Mouse (Mus musculus) ES-Bruce4 (cell line): ENCODE data around the gene Tmem132d. TPM values are rescaled to one million over a fixed set of nuclear protein-coding genes. Genes with fewer than 3 reads are reported as not detected.
A peak's percentile ranks its signal among the peaks of the same experiment; 100 is the strongest.

Experiments
- H3K27ac ChIP-seq: 2 replicates; pipeline ENCODE4 v1.5.1; 2012; ENCODE audit warnings: low read length, inconsistent platforms; ENCODE audit not compliant: insufficient read depth
- H3K27me3 ChIP-seq: 2 replicates; pipeline ENCODE4 v1.6.1; 2012; ENCODE audit warnings: mild to moderate bottlenecking, low read length, inconsistent platforms; ENCODE audit not compliant: control insufficient read depth, poor library complexity, insufficient read depth, severe bottlenecking
- H3K36me3 ChIP-seq: 2 replicates; pipeline ENCODE4 v1.6.1; 2012; ENCODE audit warnings: inconsistent platforms, mild to moderate bottlenecking, low read length, moderate library complexity; ENCODE audit not compliant: control insufficient read depth, poor library complexity, insufficient read depth, severe bottlenecking
- H3K4me1 ChIP-seq: one replicate; pipeline ENCODE4 v1.8.1; 2011; ENCODE audit warnings: low read length; ENCODE audit not compliant: control insufficient read depth, insufficient read depth
- H3K4me3 ChIP-seq: 2 replicates; pipeline ENCODE4 v1.5.1; 2011; ENCODE audit warnings: low read depth, mild to moderate bottlenecking, low read length
- H3K9ac ChIP-seq: 2 replicates; pipeline ENCODE4 v1.6.1; 2012; ENCODE audit warnings: low read depth, mild to moderate bottlenecking, inconsistent platforms; ENCODE audit not compliant: poor library complexity, severe bottlenecking
- H3K9me3 ChIP-seq: replicated peaks from 2 replicates; pipeline ENCODE4 v1.6.1; 2012; ENCODE audit warnings: mild to moderate bottlenecking, low read length, inconsistent platforms; ENCODE audit not compliant: control insufficient read depth, poor library complexity, insufficient read depth, severe bottlenecking
- CTCF ChIP-seq: IDR thresholded peaks from one replicate; pipeline ENCODE4 v1.8.1; 2011; ENCODE audit warnings: low read depth, low read length
- EP300 ChIP-seq: IDR thresholded peaks from 2 replicates; pipeline ENCODE4 v1.6.1; 2011; ENCODE audit warnings: low read depth, low read length; ENCODE audit not compliant: insufficient read depth
- POLR2A ChIP-seq: IDR thresholded peaks from one replicate; pipeline ENCODE4 v1.8.1; 2011; ENCODE audit warnings: low read length; ENCODE audit not compliant: insufficient read depth
- polyA plus RNA-seq: library from polyadenylated mRNA; stranded (reverse); fragments of >200 nt; gene quantifications from 2 replicates; pipeline ENCODE4 v1.2.4, GENCODE M21; 2011; ENCODE audit warnings: low read depth; ENCODE audit not compliant: missing spikeins, insufficient read depth, insufficient read length

Tmem132d gene
- 0.19 and 0.32 TPM in 2 replicates for polyA plus RNA-seq

- Histone ChIP-seq H3K4me1 (no peaks in the 10 kb centered on the region), H3K9me3 (no peaks in the 10 kb centered on the region), H3K36me3 (no peaks in the 10 kb centered on the region), H3K27me3 (peaks cover 8% of the 10 kb centered on the region; the same call in 1 of the 2 replicates), H3K27ac (no peak within 1 kb of the TSS), H3K9ac (peak within 1 kb of the TSS; percentile 53), H3K4me3 (peak within 1 kb of the TSS; percentile 63)
- no peak for TF ChIP-seq CTCF
- TF ChIP-seq EP300: no peak
- no peak for TF ChIP-seq POLR2A
Observed at GRCm38 (mm10) chr5:128432916-128433315, at the start of gene Tmem132d. TSS of gene Tmem132d (minus strand) at chr5:128433077.

DNA sequence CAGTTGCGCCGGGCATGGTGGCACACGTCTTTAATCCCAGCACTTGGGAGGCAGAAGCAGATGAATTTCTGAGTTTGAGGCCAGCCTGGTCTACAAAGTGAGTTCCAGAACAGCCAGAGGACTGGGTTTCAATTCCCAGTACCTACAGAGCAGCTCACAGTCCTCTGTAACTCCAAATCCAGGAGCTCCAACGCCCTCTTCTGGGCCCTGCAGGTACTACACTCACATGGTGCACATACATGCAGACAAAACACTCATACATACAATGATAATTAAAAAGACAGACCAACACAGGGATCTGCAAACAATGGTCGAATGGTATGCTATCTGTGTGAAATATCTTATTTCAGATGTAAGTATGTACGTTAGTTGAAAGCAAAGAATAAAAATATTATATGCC, 47.9 kb upstream of the Tmem132d start:
- Histone ChIP-seq H3K9ac (no peak overlapping the region), H3K9me3 (peaks cover 3% of the 10 kb centered on the region; the same call in 1 of the 2 replicates), H3K4me1 (no peaks in the 10 kb centered on the region), H3K36me3 (no peaks in the 10 kb centered on the region), H3K27me3 (no peaks in the 10 kb centered on the region), H3K4me3 (no peak overlapping the region), H3K27ac (no peak overlapping the region)
- no peak for TF ChIP-seq CTCF
- no peak for TF ChIP-seq POLR2A
- TF ChIP-seq EP300: no peak

DNA sequence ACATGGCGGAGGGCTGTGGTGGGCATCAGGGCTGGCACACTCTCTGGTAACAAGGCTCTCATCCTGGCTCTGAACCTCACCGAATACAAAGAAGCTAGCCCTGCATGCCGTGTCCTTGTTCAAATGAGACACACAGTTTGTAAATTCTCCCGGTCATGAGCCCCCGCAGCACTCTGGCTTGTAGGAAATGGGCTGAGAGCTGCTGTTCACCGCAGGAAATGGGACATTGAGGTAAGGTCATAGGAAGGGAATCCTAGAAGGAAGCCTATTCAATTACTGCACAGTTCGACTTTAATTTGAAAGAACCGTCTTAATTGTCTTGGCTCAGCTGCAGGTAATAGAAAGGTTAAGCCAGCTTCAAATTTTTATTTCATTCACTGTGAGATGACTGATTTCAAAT, 42.5 kb upstream of the Tmem132d start:
- H3K27me3 ChIP-seq: no peaks in the 10 kb centered on the region; the same call in 1 of the 2 replicates
- no peaks in the 10 kb centered on the region for H3K9me3 ChIP-seq
- H3K9ac ChIP-seq: no peak overlapping the region
- peaks cover 9% of the 10 kb centered on the region for H3K4me1 ChIP-seq
- no peak overlapping the region for H3K27ac ChIP-seq
- H3K36me3 ChIP-seq: no peaks in the 10 kb centered on the region
- no peak for TF ChIP-seq POLR2A
- TF ChIP-seq CTCF: no peak
- TF ChIP-seq EP300: no peak
- H3K4me3 ChIP-seq: no peak overlapping the region

DNA sequence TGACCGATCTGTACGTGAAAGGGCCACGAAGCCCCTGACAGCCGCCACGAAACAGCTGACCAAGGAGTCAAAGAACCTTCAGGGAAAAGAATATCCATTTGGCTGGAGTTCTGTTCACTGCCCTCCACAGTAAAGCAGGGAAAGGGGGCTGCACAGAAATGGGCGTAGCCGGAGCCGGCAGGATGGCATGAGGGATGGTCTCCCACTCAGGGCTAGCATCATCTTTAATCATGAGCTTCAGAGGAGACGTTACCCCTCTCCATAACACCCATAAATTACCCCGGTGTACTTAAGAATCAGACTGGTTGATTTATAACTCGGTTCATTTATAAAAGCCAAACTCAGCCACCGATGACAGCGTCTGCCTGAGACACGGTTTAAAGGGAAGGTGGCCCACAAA, 36.9 kb upstream of the Tmem132d start:
- peaks cover 5% of the 10 kb centered on the region for H3K4me1 ChIP-seq
- no peaks in the 10 kb centered on the region; the same call in 1 of the 2 replicates for H3K27me3 ChIP-seq
- no peaks in the 10 kb centered on the region for H3K36me3 ChIP-seq
- no peak overlapping the region for H3K4me3 ChIP-seq
- no peak overlapping the region for H3K9ac ChIP-seq
- H3K27ac ChIP-seq: no peak overlapping the region
- H3K9me3 ChIP-seq: no peaks in the 10 kb centered on the region
- TF ChIP-seq POLR2A: no peak
- no peak for TF ChIP-seq EP300
- no peak for TF ChIP-seq CTCF

DNA sequence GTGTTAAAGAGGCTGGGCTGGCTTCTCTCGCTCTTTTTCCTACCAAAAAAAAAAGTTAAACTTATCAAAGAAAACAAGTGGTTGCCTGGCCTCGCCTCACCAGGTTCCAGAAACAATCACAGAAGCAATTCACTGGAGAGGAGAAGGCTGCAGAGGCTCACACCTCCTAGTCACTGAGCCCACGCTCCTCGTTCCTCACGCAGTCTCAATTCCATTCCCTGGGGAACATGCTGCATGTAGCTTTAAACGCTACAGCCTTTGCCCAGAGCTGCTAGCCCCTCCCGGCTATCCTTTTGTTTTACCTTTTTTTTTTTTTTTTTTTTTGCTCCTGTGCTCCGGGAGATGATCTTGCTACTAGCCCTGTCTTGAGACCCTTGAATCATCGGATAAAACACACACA, 31.6 kb upstream of the Tmem132d start:
- no peak overlapping the region for H3K9ac ChIP-seq
- no peak for TF ChIP-seq EP300
- TF ChIP-seq CTCF: no peak
- no peak for TF ChIP-seq POLR2A

GRCm38 (mm10) chr5:128460605-128461004, 27.7 kb upstream of the Tmem132d start:
- Histone ChIP-seq H3K27me3 (no peaks in the 10 kb centered on the region), H3K9ac (no peak overlapping the region), H3K27ac (no peak overlapping the region), H3K9me3 (no peaks in the 10 kb centered on the region), H3K4me1 (no peaks in the 10 kb centered on the region), H3K36me3 (no peaks in the 10 kb centered on the region), H3K4me3 (no peak overlapping the region)
- no peak for TF ChIP-seq EP300
- TF ChIP-seq CTCF: peak; percentile 60
- no peak for TF ChIP-seq POLR2A

More for the DNA sequence above, 31.6 kb upstream of the Tmem132d start:
- H3K9me3 ChIP-seq: no peaks in the 10 kb centered on the region
- no peaks in the 10 kb centered on the region for H3K27me3 ChIP-seq
- no peaks in the 10 kb centered on the region for H3K4me1 ChIP-seq
- no peak overlapping the region for H3K27ac ChIP-seq
- no peaks in the 10 kb centered on the region for H3K36me3 ChIP-seq
- H3K4me3 ChIP-seq: no peak overlapping the region
